Mouse (Mus musculus): ENCODE data around the gene Ubac2. TPM values are rescaled to one million over a fixed set of nuclear protein-coding genes. Genes with fewer than 3 reads are reported as not detected.

The Ubac2 gene
- total RNA-seq, 2 experiments from 2014 or later = 33.5 to 34.0 TPM

DNA sequence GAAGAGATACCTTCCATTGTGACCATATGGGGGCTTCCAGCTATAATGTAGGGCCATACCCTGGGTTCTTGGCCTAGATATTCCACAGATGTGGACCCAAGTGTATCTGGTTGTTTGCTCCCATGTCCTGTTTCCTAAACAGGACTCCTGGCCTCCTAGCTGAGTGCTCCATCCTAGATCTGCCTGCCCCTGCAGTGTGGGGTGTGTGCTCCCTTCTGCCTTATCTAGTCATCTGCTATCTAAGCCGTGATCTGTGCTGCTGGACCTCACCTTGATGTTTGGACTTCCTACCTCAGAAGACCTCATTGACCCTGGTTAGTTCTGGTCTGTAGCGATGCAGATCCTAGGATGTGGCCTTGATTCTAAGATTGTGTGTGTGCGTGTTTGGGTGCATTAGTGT, 111.4 kb downstream of the Ubac2 start:
- intact Hi-C loops (cut with DNase I) = no loop called here

DNA sequence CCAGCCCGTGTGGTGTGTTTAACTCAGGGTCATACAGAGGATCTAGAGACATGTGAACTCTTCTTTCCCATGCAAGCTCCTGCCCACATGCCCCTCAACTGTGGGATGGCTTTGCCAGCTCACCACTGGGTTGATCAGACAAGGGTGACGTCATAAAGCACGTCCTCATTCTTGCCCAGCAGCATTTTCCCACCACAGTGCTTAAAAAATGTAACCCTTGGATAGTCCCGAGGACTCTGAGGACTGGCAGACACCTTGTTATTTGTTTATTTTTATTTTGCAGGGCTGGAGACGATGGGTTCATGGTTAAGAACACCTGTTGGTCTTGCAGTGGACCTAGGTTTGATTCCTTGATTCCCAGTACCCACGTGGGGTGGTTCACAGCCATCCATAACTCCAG, 112.5 kb downstream of the Ubac2 start:
- DNase-seq (ENCODE audit: low spot score in 2 of 2) = no peak
- intact Hi-C loops (cut with DNase I) = no loop called here

More for the DNA sequence above, 111.4 kb downstream of the Ubac2 start:
- no peak for DNase-seq (ENCODE audit: low spot score in 2 of 2)

DNA sequence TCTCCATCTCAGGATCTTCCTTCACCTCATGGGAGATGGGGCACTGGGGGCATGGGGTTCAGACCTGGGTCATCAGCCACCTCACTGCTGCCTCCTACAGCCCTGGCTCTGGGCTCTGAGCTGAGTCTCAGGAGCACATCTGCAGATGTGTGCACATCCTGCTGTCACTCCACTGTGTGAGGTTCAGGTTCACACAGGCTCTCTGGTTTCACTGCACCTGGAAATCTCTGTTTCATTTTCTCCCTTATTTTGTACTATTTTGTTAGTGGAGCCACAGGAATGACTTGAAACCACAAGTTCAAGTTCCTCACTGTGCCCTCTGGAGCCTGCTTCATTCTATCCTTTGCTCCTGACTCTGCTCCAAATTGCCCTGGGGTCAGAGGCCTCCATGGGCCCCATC, 113.5 kb downstream of the Ubac2 start:
- intact Hi-C loops (cut with DNase I) = no loop called here

DNA sequence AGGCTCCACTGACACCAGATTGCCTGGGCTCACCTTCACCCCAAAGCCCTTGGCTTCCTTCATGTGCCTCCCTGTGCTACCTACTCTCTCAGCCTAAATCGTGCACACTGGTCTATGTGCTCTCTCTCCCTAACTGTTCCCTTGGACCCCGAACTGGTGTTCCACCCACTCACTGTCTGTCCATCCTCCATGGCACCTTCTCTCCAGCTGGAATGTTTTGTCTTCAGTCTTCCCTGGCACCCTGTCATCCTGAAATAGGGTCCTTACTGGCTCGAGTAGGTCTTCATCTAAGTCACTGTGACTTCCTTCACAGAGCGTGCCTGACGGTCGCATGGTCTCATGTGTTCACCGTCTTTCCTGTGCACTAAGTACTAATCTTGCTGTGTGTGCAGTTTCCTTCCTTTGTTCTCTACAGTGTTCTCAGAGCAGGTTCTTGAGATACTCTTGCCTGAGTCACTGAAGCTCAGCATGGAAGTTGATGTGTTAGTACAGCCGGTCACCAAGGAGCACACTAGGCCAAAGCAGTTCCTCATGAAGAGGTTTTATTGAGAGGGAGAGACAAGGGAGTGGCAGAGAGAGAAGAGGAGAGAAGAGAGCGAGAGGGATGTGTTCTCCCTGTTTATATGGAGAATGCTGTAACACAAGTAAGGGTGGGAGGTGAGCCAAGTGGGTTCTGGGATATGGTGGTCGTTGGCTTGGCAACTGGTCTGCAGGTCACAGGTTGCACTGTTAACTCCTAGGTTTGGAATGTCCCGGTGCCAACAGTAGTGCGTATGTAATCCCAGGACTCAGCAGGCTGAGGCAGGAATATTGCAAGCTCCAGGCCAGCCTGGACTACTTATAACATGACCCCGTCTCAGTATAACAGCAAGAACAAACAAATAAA, 114.2 kb downstream of the Ubac2 start:
- DNase-seq (ENCODE audit: low spot score in 2 of 2) = no peak
- intact Hi-C loops (cut with DNase I) = no loop called here

More for the DNA sequence above, 113.5 kb downstream of the Ubac2 start:
- no peak for DNase-seq (ENCODE audit: low spot score in 2 of 2)

DNA sequence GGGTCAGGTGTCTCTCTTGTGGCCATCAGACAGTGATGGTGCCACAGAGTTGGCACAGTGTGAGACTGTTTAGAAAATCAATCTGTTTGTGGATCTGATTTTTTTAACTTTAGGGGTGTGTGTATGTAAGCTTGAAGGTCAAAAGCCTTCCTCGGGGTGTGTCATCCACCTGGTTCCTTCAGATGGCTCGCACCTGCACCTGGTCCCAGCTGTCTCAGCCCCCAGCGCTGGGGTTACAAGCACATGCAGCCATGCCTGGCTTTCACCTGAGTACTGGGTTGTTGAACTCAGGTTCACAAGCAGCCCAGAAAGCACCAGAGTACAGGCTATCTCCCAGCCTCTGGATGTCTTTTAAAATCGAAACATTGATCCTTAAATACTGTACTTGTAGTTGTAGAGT, 115.2 kb downstream of the Ubac2 start:
- DNase-seq (ENCODE audit: low spot score in 2 of 2) = no peak
- intact Hi-C loops (cut with DNase I) = no loop called here

DNA sequence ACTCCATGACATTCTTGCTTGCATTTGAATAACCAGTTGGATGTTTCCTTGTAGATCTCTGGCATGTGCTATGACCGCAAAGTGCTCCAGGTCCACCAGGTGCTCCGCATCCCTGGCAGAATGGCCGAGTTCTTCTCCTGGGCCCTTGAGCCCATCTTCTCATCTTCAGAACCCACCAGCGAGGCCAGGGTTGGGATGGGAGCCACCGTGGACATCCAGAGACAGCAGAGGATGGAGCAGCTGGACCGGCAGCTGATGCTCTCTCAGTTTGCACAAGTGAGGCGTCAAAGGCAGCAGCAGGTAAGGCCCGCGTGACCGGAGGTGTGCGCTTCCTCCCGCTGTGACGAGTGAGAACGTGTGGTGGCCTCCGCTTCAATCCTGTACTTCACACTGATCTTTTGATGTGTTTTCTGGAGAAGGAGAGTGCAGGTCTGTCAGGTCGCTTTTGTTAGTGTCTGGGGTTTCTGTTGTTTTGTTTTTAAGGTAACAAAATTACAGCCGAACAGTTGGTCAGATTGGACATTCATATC, 115.8 kb downstream of the Ubac2 start:
- intact Hi-C loops (cut with DNase I) = no loop called here
- no peak for DNase-seq (ENCODE audit: low spot score in 2 of 2)

DNA sequence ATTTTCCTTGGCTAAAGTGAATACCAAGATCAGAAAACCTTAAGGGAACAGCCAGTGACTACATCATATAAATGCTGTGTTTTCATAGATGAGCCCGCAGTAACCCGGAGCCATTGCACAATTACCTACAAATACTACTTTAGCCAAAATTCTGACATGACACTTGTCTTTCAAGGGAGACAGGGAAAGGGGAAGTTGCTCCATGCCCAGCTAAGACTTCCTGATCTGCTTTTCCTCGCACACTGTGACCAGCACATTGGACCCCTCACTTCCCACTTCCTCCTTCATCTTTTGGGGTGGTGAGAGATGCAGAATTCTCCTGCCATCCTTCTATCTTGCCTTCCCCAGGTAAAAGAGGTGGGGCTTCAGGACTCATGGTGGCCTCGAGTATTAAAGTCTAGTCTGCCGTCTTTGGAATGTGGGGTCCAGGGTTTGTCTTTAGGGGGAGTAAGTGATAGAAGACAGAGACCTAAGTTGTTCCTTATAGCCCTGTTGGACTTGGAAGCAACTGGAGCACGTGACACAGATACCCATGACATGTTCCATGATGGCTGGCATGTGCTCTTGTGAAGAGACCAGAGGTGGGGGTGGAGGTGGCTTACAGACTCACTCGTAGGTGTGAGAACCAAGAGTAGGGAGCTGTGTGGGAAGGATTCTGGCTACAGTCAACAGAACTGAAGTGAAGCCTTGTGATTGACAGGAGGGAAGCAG, 116.6 kb downstream of the Ubac2 start:
- no peak for DNase-seq (ENCODE audit: low spot score in 2 of 2)

DNA sequence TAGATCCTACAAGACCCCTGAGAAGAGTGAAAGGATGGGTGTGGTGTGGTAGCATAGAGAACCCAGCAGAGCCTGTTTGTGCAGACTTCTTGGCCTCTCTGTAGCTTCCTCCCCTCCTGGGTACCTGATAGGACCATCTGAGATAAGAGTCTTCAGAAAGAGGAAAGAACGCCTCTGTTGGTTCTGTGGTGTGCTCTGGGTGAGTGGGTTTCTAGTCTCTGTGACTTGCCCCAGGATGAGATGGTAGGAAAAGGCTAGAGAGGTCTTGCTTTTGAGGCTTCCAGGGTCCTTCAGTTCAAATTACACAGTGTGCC, 117.1 kb downstream of the Ubac2 start:
- intact Hi-C loops (cut with DNase I) = no loop called here
- DNase-seq (ENCODE audit: low spot score in 2 of 2) = no peak

More for the DNA sequence above, 116.6 kb downstream of the Ubac2 start:
- intact Hi-C loops (cut with DNase I) = no loop called here

DNA sequence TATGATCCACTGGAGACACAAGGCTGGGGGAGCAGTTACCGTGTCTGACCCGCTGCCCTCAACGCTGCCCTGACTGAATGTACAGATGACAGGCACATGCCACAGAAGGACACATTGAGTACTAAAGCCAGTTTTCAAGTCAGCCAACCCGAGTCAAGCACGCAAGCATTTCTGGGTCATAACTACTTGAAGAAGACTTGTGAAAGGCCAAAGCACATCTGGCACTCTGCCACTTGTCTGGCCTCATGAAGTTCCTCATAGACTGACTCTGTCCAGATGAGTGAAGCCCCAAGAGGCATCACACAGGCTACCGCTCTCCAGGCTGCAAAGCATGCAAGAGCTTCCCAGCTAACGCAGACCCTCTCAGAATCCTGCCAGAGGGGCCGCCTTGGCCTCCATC, 118.4 kb downstream of the Ubac2 start:
- peak; percentile 45 to 55 for DNase-seq (ENCODE audit: low spot score in 2 of 2)
- intact Hi-C loops (cut with DNase I) = no loop called here

DNA sequence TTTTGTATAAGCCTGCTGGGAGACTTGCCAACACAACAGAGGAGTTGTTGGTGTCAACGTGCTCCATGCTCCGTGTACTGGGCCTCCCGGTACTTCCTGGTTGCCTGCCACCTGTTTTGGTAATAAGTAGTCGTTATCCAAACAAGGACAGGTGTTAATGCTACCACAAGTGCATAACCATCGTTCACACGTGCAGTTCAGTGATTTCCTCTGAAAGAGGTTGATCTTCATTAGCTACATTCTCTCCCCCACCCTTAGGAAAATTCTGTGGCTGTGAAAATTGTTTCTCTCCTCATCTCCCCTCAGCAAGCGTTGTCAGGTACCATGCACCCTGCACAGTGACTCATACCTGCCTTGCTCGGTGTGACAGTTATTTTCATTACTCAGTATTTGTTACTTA, 121.0 kb downstream of the Ubac2 start:
- no peak for DNase-seq (ENCODE audit: low spot score in 2 of 2)
- intact Hi-C loops (cut with DNase I) = no loop called here

DNA sequence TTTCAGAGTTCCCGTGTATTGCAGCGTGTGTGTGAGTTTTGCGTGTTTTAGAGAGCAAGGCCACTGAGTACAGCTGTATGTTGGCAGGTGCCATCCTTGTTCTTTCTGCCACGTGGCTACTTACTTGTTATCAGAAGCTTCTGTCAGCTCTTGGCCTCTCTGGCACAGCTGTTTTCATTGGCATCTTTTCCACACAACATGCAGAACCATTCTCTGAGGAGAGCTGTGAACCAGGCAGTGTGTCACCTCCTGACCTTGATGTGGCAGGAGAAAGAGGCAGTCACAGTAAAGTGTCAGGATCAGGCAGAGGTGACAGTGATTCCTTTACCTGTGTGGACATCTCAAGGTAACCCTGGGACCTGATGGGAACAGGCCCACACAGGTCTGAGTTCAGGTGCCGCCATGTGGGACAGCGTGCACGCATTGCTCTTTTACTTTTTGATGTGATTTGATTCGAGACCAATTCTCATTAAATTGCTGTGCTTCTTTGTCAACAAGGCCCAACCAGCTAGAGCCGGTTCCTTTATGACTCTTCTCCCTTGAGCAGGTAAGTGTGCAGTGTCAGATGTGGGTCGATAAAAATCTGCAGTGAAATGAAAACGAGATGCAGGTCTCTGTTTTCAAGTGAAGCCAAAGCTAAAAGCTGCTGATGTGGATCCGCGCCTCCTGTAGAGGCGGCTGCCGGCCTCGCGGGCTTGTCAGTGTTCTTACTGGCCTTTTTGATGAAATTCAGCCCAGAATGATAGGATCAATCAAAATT, 122.1 kb downstream of the Ubac2 start:
- DNase-seq (ENCODE audit: low spot score in 2 of 2) = no peak
- intact Hi-C loops (cut with DNase I) = no loop called here

DNA sequence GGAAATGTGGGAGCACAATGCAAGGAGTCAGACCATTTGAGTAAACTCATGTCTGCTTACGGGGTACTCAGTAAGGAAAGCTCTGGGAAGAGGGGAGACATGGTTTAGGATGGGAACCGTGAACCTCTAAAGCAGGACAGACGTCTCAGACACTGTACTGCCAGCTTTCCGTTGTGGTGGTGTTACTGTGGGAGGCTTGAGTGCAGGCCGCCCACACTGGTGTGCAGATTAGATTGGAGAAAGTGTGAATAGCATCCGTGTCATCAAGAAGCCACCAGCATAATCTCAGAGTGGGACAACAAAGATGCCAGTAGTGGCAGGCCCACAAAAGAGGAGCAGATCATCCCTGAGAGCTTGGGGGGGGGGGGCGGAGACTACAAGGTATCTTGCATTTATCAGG, 123.8 kb downstream of the Ubac2 start:
- intact Hi-C loops (cut with DNase I) = no loop called here
- no peak for DNase-seq (ENCODE audit: low spot score in 2 of 2)

DNA sequence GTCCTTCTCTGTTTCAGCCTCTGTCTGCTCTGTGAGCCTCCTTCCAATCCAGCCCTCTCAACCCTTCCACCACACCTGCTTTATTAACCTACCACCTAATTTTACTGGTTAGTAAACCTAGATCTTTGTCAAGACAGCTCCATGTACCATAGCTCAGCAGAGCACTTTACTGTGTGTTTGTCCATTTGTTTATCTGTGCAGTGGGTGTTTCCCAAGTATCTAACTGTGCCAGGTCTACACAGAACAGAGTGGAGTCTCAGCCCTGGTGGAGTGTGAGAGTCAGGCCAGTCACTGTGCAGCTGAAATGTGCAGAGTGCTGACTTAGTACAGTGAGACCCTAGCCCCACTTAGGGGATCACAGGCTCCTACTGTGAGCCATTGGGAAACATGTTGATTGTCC, 125.4 kb downstream of the Ubac2 start:
- no peak for DNase-seq (ENCODE audit: low spot score in 2 of 2)
- intact Hi-C loops (cut with DNase I) = no loop called here

DNA sequence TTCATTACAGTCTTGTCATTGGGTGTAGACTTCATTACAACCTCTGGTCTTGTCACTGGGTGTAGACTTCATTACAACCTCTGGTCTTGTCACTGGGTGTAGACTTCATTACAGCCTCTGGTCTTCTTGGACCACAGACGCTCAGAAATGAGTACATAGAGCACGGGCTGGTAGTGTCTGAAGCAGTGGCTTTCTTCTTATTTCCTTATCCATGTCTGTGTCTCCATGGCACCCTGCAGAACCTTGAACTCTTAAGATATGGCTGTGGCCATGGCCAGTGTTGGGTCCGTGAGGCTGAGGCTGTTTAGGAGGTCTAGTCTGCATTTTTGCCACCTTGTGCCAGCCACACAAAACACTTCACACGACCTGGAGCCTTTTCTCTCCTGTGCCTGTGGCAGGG, 129.8 kb downstream of the Ubac2 start:
- no peak for DNase-seq (ENCODE audit: low spot score in 2 of 2)
- intact Hi-C loops (cut with DNase I) = no loop called here

DNA sequence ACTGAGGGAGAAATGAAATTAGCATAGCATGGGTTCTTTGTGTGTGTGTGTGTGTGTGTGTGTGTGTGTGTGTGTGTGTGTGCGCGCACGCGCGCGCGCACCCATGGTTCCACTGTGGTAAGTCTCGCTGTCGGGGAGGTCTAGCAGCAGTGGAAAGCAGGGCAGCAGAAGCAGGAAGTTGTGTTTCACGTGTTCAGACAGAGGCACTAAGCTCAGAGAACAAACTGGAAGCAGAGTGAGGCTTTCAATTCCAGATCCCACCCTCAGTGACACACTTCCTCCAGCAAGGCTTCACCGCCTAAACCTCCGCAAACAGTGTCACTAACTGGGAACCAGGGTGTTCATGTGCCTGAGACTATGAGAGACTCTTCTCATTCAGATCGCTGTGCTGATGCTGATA, 131.1 kb downstream of the Ubac2 start:
- intact Hi-C loops (cut with DNase I) = no loop called here
- peak; percentile 23 to 51 for DNase-seq (ENCODE audit: low spot score in 2 of 2)

DNA sequence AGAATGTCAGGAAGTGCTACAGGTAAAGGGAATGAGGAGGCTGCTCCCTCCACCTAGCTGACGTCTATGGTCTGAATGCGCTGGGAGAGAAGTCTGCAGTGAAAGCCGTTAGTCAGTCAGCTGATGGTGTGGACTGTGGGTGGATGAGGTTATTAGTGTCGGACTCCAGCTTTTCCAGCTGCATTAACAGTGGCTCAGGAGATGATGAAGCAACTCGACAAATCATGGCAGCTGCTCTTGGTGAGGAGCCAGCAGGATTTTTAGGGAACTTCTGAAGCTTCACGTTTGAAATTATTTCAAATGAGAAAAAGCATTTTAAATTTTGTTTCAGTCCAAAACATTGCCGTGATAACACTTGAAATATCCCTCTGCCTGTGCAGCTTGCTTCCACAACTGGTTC, 131.9 kb downstream of the Ubac2 start:
- intact Hi-C loops (cut with DNase I) = no loop called here
- no peak for DNase-seq (ENCODE audit: low spot score in 2 of 2)

DNA sequence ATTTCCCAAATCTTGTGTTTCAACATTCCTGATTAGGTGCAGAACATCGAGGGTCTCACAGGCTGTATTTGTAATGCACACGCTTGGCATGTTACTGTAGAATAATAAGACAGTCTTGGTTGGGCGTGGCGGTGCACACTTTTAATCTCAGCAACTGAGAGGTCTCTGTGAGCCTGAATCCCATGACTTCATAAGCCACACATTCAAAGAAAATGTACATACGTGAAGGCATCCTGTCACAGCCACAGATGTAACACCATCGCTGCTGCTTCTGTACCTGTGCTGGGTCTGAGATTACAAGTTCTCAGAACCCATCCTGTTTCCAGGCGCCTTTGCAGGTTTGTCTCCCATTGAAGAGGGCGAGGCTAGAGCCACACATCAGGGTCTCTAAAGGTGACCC, 133.3 kb downstream of the Ubac2 start:
- intact Hi-C loops (cut with DNase I) = no loop called here
- DNase-seq (ENCODE audit: low spot score in 2 of 2) = no peak

DNA sequence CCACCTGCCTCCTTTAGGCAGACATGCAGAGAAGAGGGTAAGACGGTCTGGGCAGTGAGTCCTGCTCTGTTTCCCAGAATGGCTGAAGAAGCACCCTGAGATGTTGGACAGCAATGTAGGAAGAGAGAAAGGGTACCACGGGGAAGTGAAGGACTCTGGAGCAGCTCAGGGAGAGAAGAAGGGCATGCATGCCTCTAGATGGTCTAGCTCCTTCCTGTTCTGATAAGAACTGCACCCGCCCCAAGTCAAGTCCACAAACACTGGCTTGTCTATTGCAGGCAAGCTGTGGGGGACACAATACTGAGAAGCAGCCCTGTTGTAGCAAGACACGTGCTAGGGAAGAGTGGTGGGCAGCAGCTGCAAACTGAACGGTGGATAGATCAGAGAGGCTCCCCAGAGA, 133.8 kb downstream of the Ubac2 start:
- no peak for DNase-seq (ENCODE audit: low spot score in 2 of 2)
- intact Hi-C loops (cut with DNase I) = no loop called here

DNA sequence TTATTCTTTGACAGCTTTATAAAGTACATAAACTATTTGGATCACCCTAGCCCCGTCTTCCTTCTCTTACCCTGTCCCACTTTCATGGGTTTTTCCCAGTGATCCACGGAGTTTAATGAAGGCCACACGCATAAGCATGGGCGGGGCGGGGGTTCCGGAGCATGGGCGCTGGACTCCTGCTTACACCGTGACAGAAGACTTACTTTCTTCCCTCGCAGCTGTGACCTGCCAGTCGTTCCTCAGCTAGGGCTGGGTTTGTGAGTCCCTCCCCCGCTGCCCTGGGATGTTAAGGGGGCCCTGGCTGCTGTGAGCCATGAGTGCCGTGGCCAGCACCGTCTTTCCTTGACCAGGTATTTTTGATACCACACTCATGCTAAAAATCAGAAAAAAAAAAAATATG, 134.4 kb downstream of the Ubac2 start:
- intact Hi-C loops (cut with DNase I) = no loop called here
- no peak for DNase-seq (ENCODE audit: low spot score in 2 of 2)

DNA sequence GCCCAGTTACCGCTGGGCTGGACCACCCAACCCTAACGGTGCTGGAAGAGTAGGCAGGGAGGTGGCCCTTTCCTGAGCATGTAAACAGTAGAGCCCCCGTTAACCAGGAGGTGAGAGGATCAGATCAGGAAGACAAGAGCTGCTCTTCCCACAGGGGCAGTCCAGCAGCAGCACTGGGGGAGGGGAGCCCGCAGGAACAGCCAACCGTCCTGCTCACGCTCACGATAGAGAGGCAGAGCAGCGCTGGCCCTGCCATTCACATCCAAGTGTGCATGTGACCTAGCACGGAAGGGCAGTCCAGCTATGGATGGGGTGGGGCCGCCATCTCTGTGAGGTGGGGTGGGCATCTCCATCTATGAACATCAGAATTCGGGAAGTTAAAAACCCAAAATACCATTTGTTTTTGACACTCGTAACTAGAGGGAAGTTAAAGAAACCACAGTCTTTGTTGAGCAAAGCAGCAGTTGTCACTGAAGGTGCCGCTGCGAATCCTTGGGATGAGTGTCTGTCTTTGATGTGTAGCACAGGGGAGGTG, 135.1 kb downstream of the Ubac2 start:
- intact Hi-C loops (cut with DNase I) = no loop called here

More for the DNA sequence above, 135.1 kb downstream of the Ubac2 start:
- DNase-seq (ENCODE audit: low spot score in 2 of 2) = no peak
